Mouse (Mus musculus) right cerebral cortex, postnatal 14 days (tissue): Measurements from ENCODE around the gene Arsa.
A peak's percentile ranks its signal among the peaks of the same experiment; 100 is the strongest.
"Not testable (repeated sequence)": the region's sequence is repeated elsewhere in the genome, so short reads cannot be mapped to it uniquely, and the experiment has no call there.

ENCODE experiments used
- DNase-seq: peaks from one replicate; pipeline ENCODE4 v3.0.0; 2022

Arsa gene

GRCm38 (mm10) chr15:89452906-89453864 is 24.0 kb downstream of the Arsa start:
- DNase-seq: no peak

- no peak for DNase-seq
These were observed 34.6 kb downstream of the Arsa start for GRCm38 (mm10) chr15:89442486-89443070.

GRCm38 (mm10) chr15:89435878-89436277 is 41.3 kb downstream of the Arsa start:
- no peak for DNase-seq

GRCm38 (mm10) chr15:89434136-89434535 is 43.1 kb downstream of the Arsa start:
- DNase-seq: no peak

- no peak for DNase-seq
These were observed 44.3 kb downstream of the Arsa start for GRCm38 (mm10) chr15:89432946-89433345.

GRCm38 (mm10) chr15:89431806-89432205 is 45.4 kb downstream of the Arsa start:
- no peak for DNase-seq

GRCm38 (mm10) chr15:89431271-89431670 is 46.0 kb downstream of the Arsa start:
- no peak for DNase-seq

GRCm38 (mm10) chr15:89430771-89431170 is 46.5 kb downstream of the Arsa start:
- DNase-seq: not testable (repeated sequence)

- DNase-seq: no peak
These were observed 46.9 kb downstream of the Arsa start for GRCm38 (mm10) chr15:89430341-89430740.

GRCm38 (mm10) chr15:89429352-89430221 is 47.6 kb downstream of the Arsa start, which contains the start of the genes C730034F03Rik, Gm44502 and Chkb:
TSS of gene C730034F03Rik (plus strand) at chr15:89429589.
TSS of gene Gm44502 (minus strand) at chr15:89429696.
TSS of gene Chkb (minus strand) at chr15:89429908.
- DNase-seq: peak; percentile 93

- no peak for DNase-seq
These were observed 48.3 kb downstream of the Arsa start for GRCm38 (mm10) chr15:89428821-89429351.

GRCm38 (mm10) chr15:89428136-89428790 is 49.0 kb downstream of the Arsa start:
- no peak for DNase-seq

- DNase-seq: no peak
These were observed 50.5 kb downstream of the Arsa start for GRCm38 (mm10) chr15:89426716-89427115.

GRCm38 (mm10) chr15:89425711-89426121 is 51.5 kb downstream of the Arsa start, which contains the start of gene Cpt1b:
TSS of gene Cpt1b (minus strand) at chr15:89425863.
- DNase-seq: no peak

GRCm38 (mm10) chr15:89424621-89425020 is 52.6 kb downstream of the Arsa start:
- DNase-seq: no peak
